Mouse (Mus musculus): Measurements from ENCODE around the gene Chat. TPM values are rescaled to one million over a fixed set of nuclear protein-coding genes. Genes with fewer than 3 reads are reported as not detected.
A peak's percentile ranks its signal among the peaks of the same experiment; 100 is the strongest.

Gene Chat
- polyA plus RNA-seq, 1 experiment: not detected

GRCm38 (mm10) chr14:32476559-32476958 is 10.8 kb upstream of the Chat start:
- no peaks in the 10 kb centered on the region for H3K4me1 ChIP-seq (ENCODE audit: control insufficient read depth, insufficient read depth, low read length)
- H3K4me3 ChIP-seq (ENCODE audit: insufficient read depth, low read depth, low read length): no peak overlapping the region
- H3K36me3 ChIP-seq (ENCODE audit: control insufficient read depth, insufficient read depth, low read length): no peaks in the 10 kb centered on the region
- H3K27me3 ChIP-seq (replicated peaks; ENCODE audit: control insufficient read depth, insufficient read depth, low read length): no peaks in the 10 kb centered on the region
- H3K27ac ChIP-seq (ENCODE audit: insufficient read depth, low read depth, low read length): no peak overlapping the region
- no peak for DNase-seq
- TF ChIP-seq CTCF (conservative IDR thresholded peaks at IDR 0.05; ENCODE audit: insufficient read depth, insufficient read length, low read depth, low read length): no peak
- TF ChIP-seq POLR2A (IDR thresholded peaks at IDR 0.05; ENCODE audit: low read depth, low read length): no peak
- 75% methylated on average over 6 of the region's 6 CpGs for WGBS

GRCm38 (mm10) chr14:32472996-32473395 is 7.2 kb upstream of the Chat start:
- H3K4me3 ChIP-seq (ENCODE audit: insufficient read depth, low read depth, low read length): no peak overlapping the region
- H3K4me1 ChIP-seq (ENCODE audit: control insufficient read depth, insufficient read depth, low read length): no peaks in the 10 kb centered on the region
- DNase-seq: peak; percentile 47
- no peaks in the 10 kb centered on the region for H3K27me3 ChIP-seq (replicated peaks; ENCODE audit: control insufficient read depth, insufficient read depth, low read length)
- H3K27ac ChIP-seq (ENCODE audit: insufficient read depth, low read depth, low read length): no peak overlapping the region
- WGBS: 13% methylated on average over 4 of the region's 4 CpGs
- no peaks in the 10 kb centered on the region for H3K36me3 ChIP-seq (ENCODE audit: control insufficient read depth, insufficient read depth, low read length)
- TF ChIP-seq CTCF (conservative IDR thresholded peaks at IDR 0.05; ENCODE audit: insufficient read depth, insufficient read length, low read depth, low read length): peak; percentile 66
- no peak for TF ChIP-seq POLR2A (IDR thresholded peaks at IDR 0.05; ENCODE audit: low read depth, low read length)

- TF ChIP-seq CTCF (conservative IDR thresholded peaks at IDR 0.05; ENCODE audit: insufficient read depth, insufficient read length, low read depth, low read length) (no peak), POLR2A (IDR thresholded peaks at IDR 0.05; ENCODE audit: low read depth, low read length) (no peak)
- Histone ChIP-seq H3K4me1 (ENCODE audit: control insufficient read depth, insufficient read depth, low read length) (no peaks in the 10 kb centered on the region), H3K27ac (ENCODE audit: insufficient read depth, low read depth, low read length) (no peak overlapping the region), H3K4me3 (ENCODE audit: insufficient read depth, low read depth, low read length) (no peak overlapping the region), H3K27me3 (replicated peaks; ENCODE audit: control insufficient read depth, insufficient read depth, low read length) (no peaks in the 10 kb centered on the region; the same call in 1 of the 2 replicates), H3K36me3 (ENCODE audit: control insufficient read depth, insufficient read depth, low read length) (no peaks in the 10 kb centered on the region)
- WGBS: 5% methylated on average over 5 of the region's 5 CpGs
- DNase-seq: peak; percentile 48
Measured at GRCm38 (mm10) chr14:32467606-32468005, 1.8 kb upstream of the Chat start.

- no peak overlapping the region for H3K27ac ChIP-seq (ENCODE audit: insufficient read depth, low read depth, low read length)
- TF ChIP-seq POLR2A (IDR thresholded peaks at IDR 0.05; ENCODE audit: low read depth, low read length): no peak
- TF ChIP-seq CTCF (conservative IDR thresholded peaks at IDR 0.05; ENCODE audit: insufficient read depth, insufficient read length, low read depth, low read length): no peak
- DNase-seq: no peak
- no peaks in the 10 kb centered on the region for H3K36me3 ChIP-seq (ENCODE audit: control insufficient read depth, insufficient read depth, low read length)
- no peak overlapping the region for H3K4me3 ChIP-seq (ENCODE audit: insufficient read depth, low read depth, low read length)
- 3% methylated on average over 10 of the region's 11 CpGs for WGBS
- no peaks in the 10 kb centered on the region for H3K4me1 ChIP-seq (ENCODE audit: control insufficient read depth, insufficient read depth, low read length)
- H3K27me3 ChIP-seq (replicated peaks; ENCODE audit: control insufficient read depth, insufficient read depth, low read length): no peaks in the 10 kb centered on the region; the same call in 1 of the 2 replicates
Measured at GRCm38 (mm10) chr14:32465506-32465870, 301 bp downstream of the Chat start.

- Histone ChIP-seq H3K4me1 (ENCODE audit: control insufficient read depth, insufficient read depth, low read length) (no peaks in the 10 kb centered on the region), H3K36me3 (ENCODE audit: control insufficient read depth, insufficient read depth, low read length) (no peaks in the 10 kb centered on the region), H3K4me3 (ENCODE audit: insufficient read depth, low read depth, low read length) (no peak within 1 kb of the TSS), H3K27me3 (replicated peaks; ENCODE audit: control insufficient read depth, insufficient read depth, low read length) (no peaks in the 10 kb centered on the region; the same call in 1 of the 2 replicates), H3K27ac (ENCODE audit: insufficient read depth, low read depth, low read length) (no peak within 1 kb of the TSS)
- WGBS: 3% methylated on average over 66 of the region's 70 CpGs
- no peak for DNase-seq
- no peak for TF ChIP-seq CTCF (conservative IDR thresholded peaks at IDR 0.05; ENCODE audit: insufficient read depth, insufficient read length, low read depth, low read length)
- no peak for TF ChIP-seq POLR2A (IDR thresholded peaks at IDR 0.05; ENCODE audit: low read depth, low read length)
Measured at GRCm38 (mm10) chr14:32464601-32465505, 936 bp downstream of the Chat start, which contains the start of gene Slc18a3. Slc18a3 (minus strand) TSS chr14:32464850.

GRCm38 (mm10) chr14:32463211-32464040 is 2.4 kb downstream of the Chat start:
- 4% methylated on average over 74 of the region's 74 CpGs for WGBS

More at GRCm38 (mm10) chr14:32463211-32464040, 2.4 kb downstream of the Chat start:
- Histone ChIP-seq H3K27ac (ENCODE audit: insufficient read depth, low read depth, low read length) (no peak overlapping the region), H3K36me3 (ENCODE audit: control insufficient read depth, insufficient read depth, low read length) (no peaks in the 10 kb centered on the region), H3K4me3 (ENCODE audit: insufficient read depth, low read depth, low read length) (no peak overlapping the region), H3K4me1 (ENCODE audit: control insufficient read depth, insufficient read depth, low read length) (no peaks in the 10 kb centered on the region), H3K27me3 (replicated peaks; ENCODE audit: control insufficient read depth, insufficient read depth, low read length) (no peaks in the 10 kb centered on the region; the same call in 1 of the 2 replicates)
- DNase-seq: no peak
- TF ChIP-seq CTCF (conservative IDR thresholded peaks at IDR 0.05; ENCODE audit: insufficient read depth, insufficient read length, low read depth, low read length) (no peak), POLR2A (IDR thresholded peaks at IDR 0.05; ENCODE audit: low read depth, low read length) (no peak)

All from kidney, adult 2 months (tissue).